Mouse (Mus musculus) forebrain, postnatal 0 days (tissue): Measurements from ENCODE around the gene Irf3. TPM values are rescaled to one million over a fixed set of nuclear protein-coding genes. Genes with fewer than 3 reads are reported as not detected.

Experiments
- ATAC-seq: fragments of 200-750 bp; cut with Nextera tagmentation; 2 replicates; pipeline ENCODE4 v1.8.0; 2017; ENCODE audit warnings: mild to moderate bottlenecking, moderate library complexity
- DNase-seq: peaks from one replicate; pipeline ENCODE4 v3.0.0-alpha.2; 2015
- H3K27ac ChIP-seq: fragments of 300-500 bp; sonication (generic); 2 replicates; pipeline ENCODE4 v1.5.1; 2014; ENCODE audit warnings: low read depth, mild to moderate bottlenecking, antibody characterized with exemption, low read length, moderate library complexity, mixed read lengths
- H3K27me3 ChIP-seq: fragments of 300-500 bp; sonication (generic); 2 replicates; pipeline ENCODE4 v1.6.1; 2014; ENCODE audit warnings: mild to moderate bottlenecking, low read length, mixed read lengths; ENCODE audit not compliant: insufficient read depth
- H3K36me3 ChIP-seq: fragments of 300-500 bp; sonication (generic); 2 replicates; pipeline ENCODE4 v1.6.1; 2014; ENCODE audit warnings: mild to moderate bottlenecking, moderate library complexity; ENCODE audit not compliant: insufficient read depth
- H3K4me1 ChIP-seq: fragments of 300-500 bp; sonication (generic); 2 replicates; pipeline ENCODE4 v1.6.1; 2014; ENCODE audit warnings: antibody characterized with exemption; ENCODE audit not compliant: insufficient read depth
- H3K4me2 ChIP-seq: fragments of 300-500 bp; sonication (generic); 2 replicates; pipeline ENCODE4 v1.6.1; 2014; ENCODE audit warnings: low read depth, mild to moderate bottlenecking, moderate library complexity
- H3K4me3 ChIP-seq: fragments of 300-500 bp; sonication (generic); 2 replicates; pipeline ENCODE4 v1.5.1; 2014; ENCODE audit warnings: low read depth, low read length, mixed read lengths
- H3K9ac ChIP-seq: fragments of 300-500 bp; sonication (generic); 2 replicates; pipeline ENCODE4 v1.6.1; 2014; ENCODE audit warnings: mild to moderate bottlenecking
- H3K9me3 ChIP-seq: fragments of 300-500 bp; sonication (generic); 2 replicates; pipeline ENCODE4 v1.6.1; 2016; ENCODE audit warnings: low read length
- CTCF ChIP-seq: sonication (generic); IDR thresholded peaks from 2 replicates; pipeline ENCODE4 v1.5.1; 2016; ENCODE audit warnings: antibody characterized with exemption, control low read depth, low read depth
- WGBS: fragments of 180-500 bp; shearing (Covaris S2); extraction: QIAGEN DNeasy Blood & Tissue Kit; methylation state at CpG from one replicate; pipeline ENCODE4 v1.1.7; 2014; 5-methylcytosine and 5-hydroxymethylcytosine counted together
- polyA plus RNA-seq: library from polyadenylated mRNA; unstranded; fragments of >200 nt; fragmentation: Nextera tagmentation; extraction: Ambion mirVana; gene quantifications from 2 replicates; pipeline ENCODE4 v1.2.1, GENCODE M21; 2015
- total RNA-seq: library from RNA; depleted of rRNA; stranded (reverse); fragments of >200 nt; gene quantifications from 2 replicates; pipeline ENCODE4 v1.2.3, GENCODE M21; 2014; rRNA removed

Gene Irf3
- 39.3 and 39.7 TPM in 2 replicates for total RNA-seq
- polyA plus RNA-seq, result 23.1 and 24.0 TPM in 2 replicates

- DNase-seq (peak; percentile 99), ATAC-seq (peak; percentile 96)
- Histone ChIP-seq H3K9me3 (no peaks in the 10 kb centered on the region), H3K4me2 (peak within 1 kb of the TSS; percentile 88), H3K9ac (peak within 1 kb of the TSS; percentile 62), H3K27ac (peak within 1 kb of the TSS; percentile 80), H3K4me1 (peaks cover 4% of the 10 kb centered on the region; the same call in 1 of the 2 replicates), H3K27me3 (no peaks in the 10 kb centered on the region), H3K36me3 (peaks cover 23% of the 10 kb centered on the region), H3K4me3 (peak within 1 kb of the TSS; percentile 53)
- under 1% methylated on average over 43 of the region's 43 CpGs for WGBS
- TF ChIP-seq CTCF, result no peak
Measured at GRCm38 (mm10) chr7:44997231-44997939, at the start of gene Irf3. Gene Irf3, plus strand, starts transcription at chr7:44997648.

GRCm38 (mm10) chr7:44949922-44950321, 47.5 kb upstream of the Irf3 start:
- Histone ChIP-seq H3K36me3 (no peaks in the 10 kb centered on the region), H3K9ac (no peak overlapping the region), H3K27ac (no peak overlapping the region), H3K4me2 (no peak overlapping the region), H3K4me1 (0 out of 2 replicates have a peak, but pooled peaks cover 2% of the 10 kb centered on the region), H3K27me3 (peaks cover 7% of the 10 kb centered on the region; the same call in 1 of the 2 replicates), H3K9me3 (no peaks in the 10 kb centered on the region), H3K4me3 (no peak overlapping the region)
- 79% methylated on average over 6 of the region's 6 CpGs for WGBS
- no peak for TF ChIP-seq CTCF
- DNase-seq (no peak), ATAC-seq (no peak)

- Histone ChIP-seq H3K4me1 (0 out of 2 replicates have a peak, but pooled peaks cover 2% of the 10 kb centered on the region), H3K4me2 (peak overlapping the region; percentile 78), H3K9ac (peak overlapping the region; percentile 51; the same call in 1 of the 2 replicates), H3K36me3 (no peaks in the 10 kb centered on the region), H3K27me3 (peaks cover 7% of the 10 kb centered on the region; the same call in 1 of the 2 replicates), H3K27ac (no peak overlapping the region), H3K9me3 (no peaks in the 10 kb centered on the region), H3K4me3 (peak overlapping the region; percentile 43)
- ATAC-seq (peak; percentile 21; the same call in 1 of the 2 replicates), DNase-seq (no peak)
- TF ChIP-seq CTCF, result no peak
- WGBS, result 2% methylated on average over 10 of the region's 10 CpGs
Measured at GRCm38 (mm10) chr7:44951960-44952359, 45.5 kb upstream of the Irf3 start.

GRCm38 (mm10) chr7:44952611-44953306, 44.7 kb upstream of the Irf3 start:
- peak; percentile 84 for DNase-seq
- H3K9me3 ChIP-seq, result no peaks in the 10 kb centered on the region
- TF ChIP-seq CTCF, result no peak
- 6% methylated on average over 24 of the region's 24 CpGs for WGBS
- no peak overlapping the region for H3K27ac ChIP-seq
- peak overlapping the region; percentile 51 for H3K9ac ChIP-seq
- H3K27me3 ChIP-seq, result peaks cover 7% of the 10 kb centered on the region; the same call in 1 of the 2 replicates
- no peaks in the 10 kb centered on the region for H3K36me3 ChIP-seq
- peak; percentile 85 for ATAC-seq
- peak overlapping the region; percentile 78 for H3K4me2 ChIP-seq
- H3K4me3 ChIP-seq, result peak overlapping the region; percentile 43
- H3K4me1 ChIP-seq, result 0 out of 2 replicates have a peak, but pooled peaks cover 2% of the 10 kb centered on the region

- no peak for TF ChIP-seq CTCF
- 58% methylated on average over 14 of the region's 14 CpGs for WGBS
- no peaks in the 10 kb centered on the region for H3K9me3 ChIP-seq
- no peaks in the 10 kb centered on the region; the same call in 1 of the 2 replicates for H3K36me3 ChIP-seq
- 0 out of 2 replicates have a peak, but pooled peaks cover 2% of the 10 kb centered on the region for H3K4me1 ChIP-seq
- ATAC-seq (no peak), DNase-seq (no peak)
- H3K27me3 ChIP-seq, result peaks cover 7% of the 10 kb centered on the region; the same call in 1 of the 2 replicates
- no peak overlapping the region for H3K27ac ChIP-seq
- no peak overlapping the region for H3K9ac ChIP-seq
- no peak overlapping the region for H3K4me2 ChIP-seq
- no peak overlapping the region for H3K4me3 ChIP-seq
Measured at GRCm38 (mm10) chr7:44953561-44953960, 43.9 kb upstream of the Irf3 start.

- Histone ChIP-seq H3K4me1 (0 out of 2 replicates have a peak, but pooled peaks cover 2% of the 10 kb centered on the region), H3K27ac (no peak overlapping the region), H3K36me3 (peaks cover 7% of the 10 kb centered on the region), H3K9me3 (no peaks in the 10 kb centered on the region), H3K27me3 (peaks cover 7% of the 10 kb centered on the region; the same call in 1 of the 2 replicates), H3K4me2 (no peak overlapping the region), H3K4me3 (no peak overlapping the region), H3K9ac (no peak overlapping the region)
- no peak for TF ChIP-seq CTCF
- DNase-seq, result no peak
- 81% methylated on average over 12 of the region's 12 CpGs for WGBS
- no peak for ATAC-seq
Measured at GRCm38 (mm10) chr7:44954091-44954885, 43.2 kb upstream of the Irf3 start.
